Mouse (Mus musculus) bone marrow, adult 2 months (tissue): Measurements from ENCODE around the gene Mslnl.

ENCODE experiments used
- CTCF ChIP-seq: fragments of 200-500 bp; IDR thresholded peaks from 2 replicates; pipeline ENCODE4 v1.5.1; 2011; ENCODE audit warnings: low read length, control low read depth; ENCODE audit not compliant: control insufficient read depth, insufficient read depth
- POLR2A ChIP-seq: fragments of 200-500 bp; IDR thresholded peaks from 2 replicates; pipeline ENCODE4 v1.6.1; 2011; ENCODE audit warnings: low read depth, mild to moderate bottlenecking, control low read depth, low read length, borderline replicate concordance; ENCODE audit not compliant: control insufficient read depth

- TF ChIP-seq POLR2A: no peak
- no peak for TF ChIP-seq CTCF
These were observed 15.6 kb downstream of the Mslnl start for GRCm38 (mm10) chr17:25751446-25751845.
